Mouse (Mus musculus): ENCODE measurements around the gene Add2. TPM values are rescaled to one million over a fixed set of nuclear protein-coding genes. Genes with fewer than 3 reads are reported as not detected.

Add2 gene
- total RNA-seq, 2 experiments from 2014 or later: 0.31 to 0.33 TPM

DNA sequence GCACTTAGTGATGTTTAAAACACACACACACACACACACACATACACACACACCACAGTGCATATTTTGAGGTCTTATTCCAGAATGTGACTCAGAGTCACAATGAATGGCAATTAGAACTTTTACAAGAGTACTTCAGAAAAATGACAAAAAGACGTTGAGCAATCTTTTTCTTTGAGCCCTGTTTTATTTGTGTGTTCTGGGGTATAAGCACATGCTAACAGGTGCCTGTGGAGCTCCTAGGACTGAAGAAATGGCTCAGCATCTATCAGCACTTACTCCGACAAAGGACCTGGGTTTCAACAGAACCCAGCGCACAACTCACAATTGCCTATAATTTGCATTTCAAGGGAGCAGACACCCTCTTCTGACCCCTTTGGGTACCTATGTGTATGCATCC lies 135.5 kb downstream of the Add2 start:
- DNase-seq: no peak
- intact Hi-C loops (cut with DNase I; ENCODE audit: low total_unique reads): no loop called here

- intact Hi-C loops (cut with DNase I; ENCODE audit: low total_unique reads): no loop called here
- no peak for DNase-seq
Measured at GRCm38 (mm10) chr6:86166426-86166825, 137.9 kb downstream of the Add2 start.

DNA sequence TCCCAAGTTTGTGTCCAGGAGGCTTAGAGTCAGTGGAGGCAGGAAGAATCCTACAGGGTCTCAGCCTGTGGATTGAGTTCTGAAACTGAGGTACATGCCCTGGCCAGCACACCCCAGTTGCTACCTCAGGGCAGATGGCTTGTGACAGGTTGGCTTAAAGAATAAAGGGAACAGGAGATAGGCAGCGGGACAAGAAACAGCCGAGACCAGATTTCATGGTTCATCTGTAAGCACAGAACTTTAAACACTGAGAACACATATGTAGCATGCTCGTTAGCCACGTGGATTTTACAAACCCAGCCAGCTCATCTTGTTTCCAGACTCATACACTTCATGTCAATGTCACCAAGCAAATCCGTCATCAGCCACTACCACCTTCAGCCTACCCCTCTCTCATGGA lies 139.4 kb downstream of the Add2 start:
- DNase-seq: no peak
- intact Hi-C loops (cut with DNase I; ENCODE audit: low total_unique reads): no loop called here

DNA sequence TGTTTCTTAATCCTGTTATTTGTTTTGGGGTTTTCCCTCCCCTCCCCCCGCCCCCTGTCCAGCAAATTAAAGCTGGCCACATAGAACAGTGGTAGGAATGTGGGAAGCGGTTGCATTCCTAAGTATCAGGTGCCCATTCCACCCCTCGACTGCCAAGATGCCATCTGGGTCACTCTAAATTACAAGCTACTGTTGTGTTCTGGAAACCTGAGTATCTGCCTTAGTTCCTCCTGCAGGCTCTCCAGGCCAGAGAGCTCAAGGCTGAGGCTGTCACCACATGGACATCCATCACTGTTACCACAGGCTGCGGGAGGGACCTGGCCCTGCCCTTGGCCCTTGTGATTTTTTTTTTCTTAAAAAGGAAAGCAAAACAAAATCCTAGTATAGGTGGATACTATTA lies 140.7 kb downstream of the Add2 start:
- no peak for DNase-seq
- intact Hi-C loops (cut with DNase I; ENCODE audit: low total_unique reads): no loop called here

Other genes starting within 250 kb of the Add2 start
- gene Nat8f6, start 207.7 kb upstream of the Add2 start, total RNA-seq (2021): not detected
- under 1 TPM in 1 of 2 experiments, not detected in 1; 0.35 TPM for gene Nat8f5, start 207.7 kb upstream of the Add2 start, total RNA-seq (2021)
- gene Nat8, start 196.6 kb upstream of the Add2 start, total RNA-seq (2021): not detected
- gene Nat8f2, start 159.5 kb upstream of the Add2 start, total RNA-seq (2021): under 1 TPM; 0.24 to 0.27 TPM
- under 1 TPM; 0.33 to 0.74 TPM for gene Nat8f4, start 123.8 kb upstream of the Add2 start, total RNA-seq (2021)
- 10 to 100 TPM; 19.0 to 19.5 TPM for gene Tprkb, start 116.8 kb upstream of the Add2 start, total RNA-seq (2021)
- gene Nat8f1, start 113.0 kb upstream of the Add2 start, total RNA-seq (2021): 1 to 10 TPM; 1.9 to 2.2 TPM
- gene Dusp11, start 67.0 kb upstream of the Add2 start, total RNA-seq (2021): 10 to 100 TPM; 36.6 to 44.1 TPM
- not detected for gene Figla, start 12.5 kb upstream of the Add2 start, total RNA-seq (2021)
- under 1 TPM; 0.27 to 0.47 TPM for gene Tgfa, start 166.5 kb downstream of the Add2 start, total RNA-seq (2021)